Mouse (Mus musculus) lung, adult 2 months (tissue): ENCODE data around the gene Tas2r144. TPM values are rescaled to one million over a fixed set of nuclear protein-coding genes. Genes with fewer than 3 reads are reported as not detected.

Source experiments
- DNase-seq: peaks from one replicate; pipeline ENCODE4 v3.0.0; 2022
- H3K4me1 ChIP-seq: fragments of 200-500 bp; 2 replicates; pipeline ENCODE4 v1.6.1; 2011; ENCODE audit warnings: low read length; ENCODE audit not compliant: control insufficient read depth, insufficient read depth
- H3K4me3 ChIP-seq: fragments of 200-500 bp; replicated peaks from 2 replicates; pipeline ENCODE3; 2011; ENCODE audit warnings: low read depth, mild to moderate bottlenecking, control low read depth, low read length; ENCODE audit errors: extremely low read depth
- CTCF ChIP-seq: fragments of 200-500 bp; IDR thresholded peaks from 2 replicates; pipeline ENCODE4 v1.5.1; 2011; ENCODE audit warnings: mild to moderate bottlenecking, low read length, control low read depth; ENCODE audit not compliant: insufficient read depth
- POLR2A ChIP-seq: fragments of 200-500 bp; IDR thresholded peaks from 2 replicates; pipeline ENCODE4 v1.6.1; 2011; ENCODE audit warnings: low read depth, mild to moderate bottlenecking, control low read depth, low read length, borderline replicate concordance; ENCODE audit errors: extremely low read depth
- WGBS: fragments of 180-500 bp; shearing (Covaris S2); methylation state at CpG from one replicate; pipeline ENCODE4 v1.1.7; 2018; 5-methylcytosine and 5-hydroxymethylcytosine counted together
- polyA plus RNA-seq: library from polyadenylated mRNA; depleted of rRNA; stranded (reverse); fragments of >200 nt; gene quantifications from 2 replicates; pipeline ENCODE4 v1.2.3, GENCODE M21; 2012; rRNA removed

Gene Tas2r144
- polyA plus RNA-seq, 1 experiment = not detected

DNA sequence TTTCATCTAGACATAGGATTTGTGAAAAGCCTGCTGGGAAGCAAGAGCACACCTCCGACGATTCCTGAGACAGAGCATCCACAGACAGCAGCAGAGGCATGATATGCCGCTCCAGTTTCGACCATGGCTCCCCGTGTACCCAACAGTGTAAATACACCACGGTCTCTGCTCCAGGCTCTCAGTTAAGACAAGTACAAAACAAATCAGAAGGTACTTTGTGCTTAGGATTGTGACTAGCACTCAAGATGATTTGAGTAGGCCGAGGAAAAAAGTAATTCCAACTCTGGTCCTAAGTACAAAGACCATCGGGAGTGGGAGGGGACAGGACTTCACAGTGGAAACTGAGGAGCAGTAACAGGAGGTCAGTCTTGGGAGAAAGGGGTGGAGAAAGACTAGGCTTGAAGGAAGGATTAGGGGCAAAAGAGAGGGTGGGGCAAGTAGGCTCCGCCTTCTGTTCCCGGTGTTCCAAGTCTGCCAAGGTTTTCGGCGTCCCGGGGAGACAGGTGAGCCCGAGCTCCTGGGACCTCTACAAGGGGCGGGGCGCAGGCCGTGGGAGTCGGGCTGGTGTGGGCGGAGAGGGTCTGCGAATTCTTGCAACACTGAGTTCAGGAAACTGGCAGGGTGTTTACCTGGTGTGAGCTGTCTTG is 46.5 kb downstream of the Tas2r144 start, which contains the start of gene Tmem139:
TSS of gene Tmem139 (plus strand) at position 447 of the 647 bp plus-strand sequence.
- TF ChIP-seq CTCF (no peak), POLR2A (peak; percentile 22; the same call in 1 of the 2 replicates)
- 26% methylated on average over 20 of the region's 20 CpGs for WGBS
- peak within 1 kb of the TSS; percentile 42 for H3K4me3 ChIP-seq
- H3K4me1 ChIP-seq = no peaks in the 10 kb centered on the region; the same call in 1 of the 2 replicates
- peak; percentile 64 for DNase-seq

- DNase-seq = peak; percentile 97
Observed at GRCm38 (mm10) chr6:42264626-42265312, 49.6 kb downstream of the Tas2r144 start, which contains the start of gene Casp2. Casp2 (plus strand) TSS chr6:42264985.

More at GRCm38 (mm10) chr6:42264626-42265312, 49.6 kb downstream of the Tas2r144 start, which contains the start of gene Casp2:
- WGBS = under 1% methylated on average over 45 of the region's 51 CpGs
- TF ChIP-seq CTCF = peak; percentile 95
- TF ChIP-seq POLR2A = peak; percentile 57; the same call in 1 of the 2 replicates
- Histone ChIP-seq H3K4me3 (peak within 1 kb of the TSS; percentile 73), H3K4me1 (no peaks in the 10 kb centered on the region; the same call in 1 of the 2 replicates)

Other genes with a start within 250 kb of the Tas2r144 start
- not detected in 2 replicates for gene Sval3, start 247.2 kb upstream of the Tas2r144 start, polyA plus RNA-seq
- not detected in 2 replicates for gene Sva, start 176.9 kb upstream of the Tas2r144 start, polyA plus RNA-seq
- gene Tas2r139, start 74.4 kb upstream of the Tas2r144 start, polyA plus RNA-seq = not detected in 2 replicates
- 39.4 and 47.4 TPM in 2 replicates for gene Gstk1, start 30.6 kb downstream of the Tas2r144 start, polyA plus RNA-seq
- 5.7 and 7.2 TPM in 2 replicates for gene Tmem139, start 46.6 kb downstream of the Tas2r144 start, polyA plus RNA-seq
- gene Casp2, start 49.7 kb downstream of the Tas2r144 start, polyA plus RNA-seq = 24.2 and 36.7 TPM in 2 replicates
- gene Clcn1, start 71.4 kb downstream of the Tas2r144 start, polyA plus RNA-seq = 0.34 and 1.5 TPM in 2 replicates
- gene Fam131b, start 109.3 kb downstream of the Tas2r144 start, polyA plus RNA-seq = 0.42 and 0.45 TPM in 2 replicates
- gene Zyx, start 134.3 kb downstream of the Tas2r144 start, polyA plus RNA-seq = 311 and 352 TPM in 2 replicates
- 22.4 and 26.7 TPM in 2 replicates for gene Epha1, start 157.9 kb downstream of the Tas2r144 start, polyA plus RNA-seq
- gene Tas2r143, start 184.9 kb downstream of the Tas2r144 start, polyA plus RNA-seq = 0.63 and 0.92 TPM in 2 replicates
- 0.50 TPM in 1 of 2 replicates, not detected in the other for gene Tas2r135, start 190.1 kb downstream of the Tas2r144 start, polyA plus RNA-seq
- 0.22 TPM in 1 of 2 replicates, not detected in the other for gene Tas2r126, start 219.2 kb downstream of the Tas2r144 start, polyA plus RNA-seq
- gene Olfr458, start 249.9 kb downstream of the Tas2r144 start, polyA plus RNA-seq = not detected in 2 replicates